Mouse (Mus musculus) brain, embryonic 18.5 days (tissue): ENCODE measurements around the gene 1110059E24Rik.
"Not testable (repeated sequence)": the region's sequence is repeated elsewhere in the genome, so short reads cannot be mapped to it uniquely, and the experiment has no call there.

Experiments used
- DNase-seq: peaks from one replicate; pipeline ENCODE4 v3.0.0-alpha.2; 2012; ENCODE audit warnings: low read depth, low spot score

1110059E24Rik gene

DNA sequence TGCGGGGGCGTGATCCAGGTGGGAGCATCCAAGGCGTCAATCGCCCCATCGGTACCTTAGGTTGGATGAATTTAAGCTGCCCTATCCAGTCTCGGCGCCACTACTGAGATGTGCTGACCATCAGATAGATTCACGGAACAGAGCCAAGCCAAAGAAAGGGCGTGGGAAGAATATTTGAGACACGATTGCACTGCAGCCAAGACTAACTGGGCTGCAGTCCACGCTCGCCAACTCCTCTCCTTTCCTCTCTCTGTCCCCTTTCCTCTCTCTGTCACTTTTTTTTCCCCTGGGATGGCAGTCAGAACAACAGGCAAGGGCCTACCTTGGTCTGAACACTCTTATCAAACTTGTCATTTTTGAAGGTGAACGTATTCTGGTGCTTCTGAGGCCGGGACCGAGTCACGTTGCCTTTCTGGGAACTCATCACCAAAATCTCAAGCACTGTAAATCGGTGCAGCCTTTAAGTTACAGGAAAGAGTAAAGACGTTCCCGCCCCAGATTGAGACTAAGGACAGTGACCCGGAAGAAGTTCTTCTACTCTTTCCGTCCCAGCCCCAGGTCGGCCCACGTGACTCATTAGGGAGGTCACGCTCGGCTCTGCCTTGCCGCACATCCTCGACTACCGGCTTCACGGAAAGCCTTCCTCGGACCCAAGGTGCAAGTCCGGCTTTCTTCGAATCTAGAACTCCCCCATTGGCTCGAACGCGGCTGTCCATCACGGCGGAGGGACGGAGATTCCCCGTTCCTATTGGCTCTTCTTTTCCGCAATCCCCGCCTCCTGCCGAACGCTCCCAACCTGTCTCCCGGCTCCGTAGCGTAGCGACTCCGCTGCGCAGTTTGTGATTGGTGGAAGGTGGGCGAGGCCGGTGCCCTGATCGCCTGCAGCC lies at the start of gene 1110059E24Rik:
Gene 1110059E24Rik (minus strand): TSS at position 692 of the 887 bp plus-strand sequence.
- peak; percentile 94 for DNase-seq

GRCm38 (mm10) chr19:21680986-21681385 lies 28.2 kb upstream of the 1110059E24Rik start:
- no peak for DNase-seq

DNA sequence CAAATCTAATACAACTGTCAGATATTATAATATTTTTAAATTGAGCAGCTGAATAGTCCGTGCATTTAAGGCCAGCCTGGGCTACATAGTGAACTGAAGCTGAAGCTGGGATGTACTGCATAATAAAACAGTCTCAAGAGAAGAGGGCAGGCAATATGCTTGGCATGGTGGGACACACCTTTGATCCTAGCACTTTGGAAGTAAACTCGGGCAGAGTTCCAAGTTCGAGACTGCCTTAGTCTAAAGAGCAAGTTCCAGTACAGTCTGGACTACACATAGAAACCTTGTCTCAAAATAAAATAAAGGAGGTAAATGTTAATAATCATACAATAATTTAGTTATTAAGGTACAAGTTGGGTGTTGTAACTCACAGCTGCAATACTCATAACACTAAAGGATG lies 27.3 kb upstream of the 1110059E24Rik start:
- no peak for DNase-seq

DNA sequence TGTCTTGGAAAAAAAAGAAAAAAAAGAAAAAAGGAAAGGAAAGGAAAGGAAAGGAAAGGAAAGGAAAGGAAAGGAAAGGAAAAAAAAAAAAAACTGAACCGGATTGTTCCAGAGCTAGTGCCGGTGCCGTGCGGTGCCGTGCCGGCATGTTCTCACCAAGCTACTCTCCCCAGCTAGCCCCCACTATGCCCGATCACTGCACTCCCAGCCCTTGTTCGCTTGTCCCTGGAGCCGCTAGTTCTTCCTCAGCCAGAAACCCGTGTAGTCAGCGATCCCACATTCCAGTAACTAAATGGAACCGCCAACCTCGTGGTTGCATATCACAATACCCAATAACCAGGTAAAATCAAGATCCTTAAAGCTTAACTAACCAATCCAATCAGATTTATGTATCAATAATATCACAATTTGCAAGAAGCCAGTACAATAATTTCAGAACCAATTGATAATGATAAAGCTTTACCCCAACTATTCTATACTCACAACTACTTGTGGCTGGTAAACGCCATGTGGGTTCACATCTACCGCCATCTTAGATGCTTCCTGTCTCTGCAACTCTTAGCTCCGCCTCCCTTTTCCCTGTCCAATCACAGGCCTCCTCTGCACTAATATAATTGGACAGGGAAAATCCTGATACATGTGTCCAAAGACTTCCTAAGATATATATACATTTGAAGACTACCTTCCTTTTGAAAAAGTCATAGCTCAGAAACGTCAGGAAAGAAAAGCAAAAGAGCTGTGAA lies 21.7 kb upstream of the 1110059E24Rik start:
- no peak for DNase-seq

GRCm38 (mm10) chr19:21669650-21670049 lies 16.9 kb upstream of the 1110059E24Rik start:
- no peak for DNase-seq

- DNase-seq = no peak
Observed at GRCm38 (mm10) chr19:21663756-21664456, 11.1 kb upstream of the 1110059E24Rik start.

DNA sequence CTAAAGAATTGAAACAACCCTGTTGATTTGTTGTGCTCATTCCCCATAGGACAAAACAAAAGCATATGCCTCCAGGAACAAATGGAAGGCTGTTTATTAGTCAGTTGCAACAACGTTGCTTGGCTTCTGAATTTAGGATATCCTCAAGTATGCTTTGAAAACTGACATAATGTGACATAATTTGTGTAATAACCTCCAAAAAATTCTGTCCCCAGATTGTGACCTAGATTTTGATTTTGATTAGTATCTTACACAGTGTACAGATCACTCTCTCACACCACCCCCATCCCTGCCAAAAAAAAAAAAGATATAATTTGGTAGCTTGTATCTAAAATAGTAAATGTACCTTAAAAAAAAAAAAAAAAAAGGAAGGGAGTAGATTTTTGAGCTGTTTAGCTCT lies 8.0 kb upstream of the 1110059E24Rik start:
- DNase-seq = no peak

GRCm38 (mm10) chr19:21654788-21655187 lies 2.0 kb upstream of the 1110059E24Rik start:
- DNase-seq = no peak

DNA sequence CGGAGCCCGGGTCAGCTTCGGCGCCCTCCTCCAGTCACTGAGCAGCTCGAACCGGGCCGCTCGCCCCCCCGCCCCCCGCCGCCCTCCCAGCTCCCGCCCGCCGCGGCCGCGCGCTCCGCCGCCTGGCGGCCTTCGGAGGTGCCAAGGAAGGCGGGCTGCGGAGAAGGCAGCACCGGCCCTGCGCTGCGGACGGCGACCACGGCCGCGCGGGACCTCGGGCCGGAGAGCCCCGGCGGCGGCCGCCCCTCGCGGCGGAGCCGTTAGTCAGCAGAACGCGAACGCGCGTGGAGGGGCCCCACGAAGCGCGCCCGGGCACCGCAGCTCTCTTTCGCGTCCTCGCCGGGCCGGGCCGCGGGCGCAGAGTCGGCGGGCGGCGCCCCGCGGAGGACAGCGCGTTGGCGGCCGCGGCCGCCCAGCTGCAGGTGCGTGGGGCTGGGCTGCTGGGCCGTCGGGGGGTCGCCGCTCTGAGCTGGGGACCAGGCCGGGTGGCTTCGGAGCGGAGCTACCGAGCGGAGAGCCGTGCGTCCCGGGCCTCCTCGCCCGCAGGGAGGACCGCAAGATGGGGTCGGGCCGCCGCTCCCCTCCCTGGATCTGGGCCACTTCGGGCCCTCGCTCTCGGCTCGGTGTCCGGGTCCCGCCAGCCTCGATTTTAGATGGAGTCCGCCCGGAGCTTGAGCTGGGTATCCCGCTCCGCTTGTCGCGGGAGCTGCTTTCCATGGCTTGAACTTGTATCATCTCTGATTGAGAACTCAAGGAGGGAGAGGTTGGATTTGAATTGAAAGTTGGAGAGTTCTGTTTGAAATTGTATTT lies 601 bp upstream of the 1110059E24Rik start, which contains the start of gene Abhd17b:
Gene Abhd17b (plus strand): TSS at position 14 of the 810 bp plus-strand sequence.
- DNase-seq = no peak

- DNase-seq = no peak
Observed at GRCm38 (mm10) chr19:21651664-21652063, 1.1 kb downstream of the 1110059E24Rik start.

GRCm38 (mm10) chr19:21646142-21646541 lies 6.6 kb downstream of the 1110059E24Rik start:
- no peak for DNase-seq

DNA sequence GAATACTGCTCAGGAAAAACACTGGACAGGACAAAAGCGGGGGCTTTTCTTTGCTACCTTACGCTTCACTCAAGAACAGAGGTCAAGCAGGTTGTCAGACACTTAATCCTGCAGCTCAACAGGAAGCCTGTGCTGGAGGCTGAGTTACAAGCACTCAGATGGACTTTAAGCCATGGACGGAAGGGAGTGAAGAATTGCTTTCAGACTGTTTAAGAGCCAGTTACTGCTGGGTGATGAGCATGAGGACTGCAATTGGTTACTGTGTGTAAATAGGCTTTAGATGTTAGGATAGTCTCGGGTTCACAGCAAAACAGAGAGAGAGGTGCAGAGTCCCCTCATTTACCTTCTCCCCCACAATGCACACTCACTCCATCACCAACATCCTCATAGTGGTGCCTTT lies 7.5 kb downstream of the 1110059E24Rik start:
- DNase-seq = no peak

DNA sequence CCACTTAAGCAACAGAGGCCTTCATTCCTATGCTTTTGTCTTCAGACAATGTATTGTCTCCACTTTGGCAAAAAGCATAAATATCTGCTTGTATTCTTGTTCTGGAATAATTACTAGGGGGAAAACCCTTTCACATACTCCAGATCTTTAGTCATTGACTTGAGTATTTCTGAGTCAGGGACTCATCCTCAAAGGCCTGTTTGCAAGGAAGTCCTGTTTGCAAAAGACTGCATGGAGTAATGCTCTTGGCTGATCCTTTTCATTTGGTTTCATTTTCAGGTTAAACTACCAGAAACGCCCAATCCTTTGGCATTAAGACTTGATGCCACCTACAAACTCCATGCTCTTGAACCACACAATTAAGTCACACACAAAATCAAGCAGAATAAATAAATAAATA lies 8.8 kb downstream of the 1110059E24Rik start:
- no peak for DNase-seq

DNA sequence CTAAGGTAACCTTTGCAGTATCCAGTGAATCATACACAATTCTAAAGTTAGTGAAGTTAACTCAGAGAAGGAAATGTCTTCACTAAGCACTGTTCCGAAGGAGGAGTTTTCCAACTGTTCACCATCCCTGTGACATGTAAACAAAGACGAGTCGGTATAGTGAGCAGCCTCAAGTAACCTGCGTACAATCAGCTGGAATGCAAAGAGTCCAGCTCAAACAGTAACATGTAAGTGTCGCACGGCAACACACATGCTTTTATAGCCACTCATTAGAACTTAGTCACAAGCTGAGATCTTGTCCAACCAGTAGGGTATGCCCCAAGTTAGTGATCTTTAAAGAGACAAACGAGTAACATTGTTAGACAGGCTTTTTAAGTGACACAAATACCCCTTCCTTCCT lies 15.1 kb downstream of the 1110059E24Rik start:
- DNase-seq = no peak

GRCm38 (mm10) chr19:21636907-21637306 lies 15.9 kb downstream of the 1110059E24Rik start:
- no peak for DNase-seq

GRCm38 (mm10) chr19:21635406-21635805 lies 17.4 kb downstream of the 1110059E24Rik start:
- no peak for DNase-seq

DNA sequence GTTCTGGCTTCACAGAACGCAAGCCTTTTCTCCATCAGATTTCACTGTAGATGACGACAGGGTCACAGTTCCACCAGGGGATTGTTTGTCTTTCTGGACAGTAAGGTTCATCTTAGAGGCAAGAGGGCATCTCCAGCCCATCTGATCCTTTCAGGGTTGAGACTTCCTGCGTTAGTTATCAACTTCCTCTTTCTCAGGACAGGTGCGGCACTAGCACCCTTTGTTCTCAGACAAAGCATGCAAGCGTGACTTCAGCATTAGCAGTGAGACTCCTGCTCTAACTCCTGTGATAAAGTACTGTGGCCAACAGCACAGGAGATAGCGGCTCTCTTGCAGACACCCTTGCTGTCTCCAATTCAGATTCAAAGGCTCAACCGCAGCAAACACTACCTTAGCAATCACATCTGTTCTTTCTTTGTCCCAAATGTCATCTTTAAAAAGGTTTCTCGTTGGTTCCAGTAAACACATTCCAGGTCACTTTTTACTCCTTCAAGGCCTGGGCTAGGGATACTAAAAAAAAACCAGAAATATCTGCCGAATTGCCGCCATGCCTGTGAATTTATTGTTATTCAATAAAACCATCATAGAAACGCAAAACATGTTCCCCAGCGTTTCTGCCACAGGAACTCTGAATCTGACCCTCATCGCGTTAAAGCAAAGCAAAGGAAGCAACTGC lies 22.0 kb downstream of the 1110059E24Rik start:
- no peak for DNase-seq

DNA sequence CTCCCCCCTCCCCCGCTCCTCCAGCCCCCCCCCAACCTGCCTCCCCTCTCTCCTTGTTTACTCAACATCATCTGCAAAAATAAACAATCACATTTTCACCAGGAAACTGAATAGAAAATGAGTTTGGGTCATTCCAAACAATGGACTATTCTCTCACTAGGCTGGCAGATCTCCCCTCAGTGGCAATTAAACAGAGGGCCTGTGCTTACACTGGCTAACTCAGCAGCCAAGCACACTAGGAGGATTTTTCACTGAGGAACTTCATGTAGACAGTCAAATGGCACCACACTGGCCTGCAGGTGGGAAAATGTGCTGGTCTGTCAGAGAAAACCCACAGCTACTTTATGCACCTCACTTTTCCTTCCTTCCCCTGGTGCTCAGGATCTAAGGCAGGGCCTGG lies 23.3 kb downstream of the 1110059E24Rik start:
- no peak for DNase-seq

DNA sequence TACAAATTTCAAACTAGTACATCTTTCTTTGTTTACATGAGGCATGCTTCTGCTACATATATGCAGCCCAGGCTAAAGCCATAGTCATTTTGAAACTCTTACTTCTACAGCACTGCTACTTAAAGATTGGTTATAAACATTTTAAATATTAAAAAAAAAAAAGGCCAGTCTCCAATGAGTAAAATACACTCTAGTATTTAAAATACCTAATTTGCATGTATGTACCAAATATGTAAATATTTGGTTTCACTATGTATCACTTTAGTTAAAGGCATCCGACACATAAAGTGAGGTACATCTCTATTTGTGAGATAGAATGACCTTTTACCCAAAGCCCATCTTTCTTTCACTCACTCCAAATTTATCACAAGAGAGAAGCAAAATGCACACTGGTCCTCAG lies 23.7 kb downstream of the 1110059E24Rik start:
- DNase-seq = no peak

DNA sequence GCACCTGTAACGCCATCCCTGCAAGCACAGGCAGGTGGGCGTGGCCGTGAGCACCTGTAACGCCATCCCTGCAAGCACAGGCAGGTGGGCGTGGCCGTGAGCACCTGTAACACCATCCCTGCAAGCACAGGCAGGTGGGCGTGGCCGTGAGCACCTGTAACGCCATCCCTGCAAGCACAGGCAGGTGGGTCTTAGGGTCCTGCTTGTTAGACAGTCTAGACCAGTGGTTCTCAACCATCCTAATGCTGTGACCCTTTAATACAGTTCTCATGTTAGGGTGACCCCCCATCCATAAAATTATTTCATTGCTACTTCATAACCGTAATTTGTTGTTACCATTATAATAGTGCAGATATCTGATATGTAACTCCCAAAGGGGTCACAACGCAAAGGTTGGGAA lies 24.3 kb downstream of the 1110059E24Rik start:
- not testable (repeated sequence) for DNase-seq
